Mouse (Mus musculus): ENCODE measurements around the gene Wdr46.

The Wdr46 gene

GRCm38 (mm10) chr17:33928251-33928947 is 12.1 kb upstream of the Wdr46 start:
- DNase-seq (ENCODE audit: low spot score in 2 of 2) = no peak

- peak; percentile 88 to 90 for DNase-seq (ENCODE audit: low spot score in 2 of 2)
Observed at GRCm38 (mm10) chr17:33929371-33930279, 10.8 kb upstream of the Wdr46 start, which contains the start of gene Rgl2. Gene Rgl2, plus strand, starts transcription at chr17:33929543.

- peak; percentile 76 to 80 for DNase-seq (ENCODE audit: low spot score in 2 of 2)
Observed at GRCm38 (mm10) chr17:33930280-33931158, 9.9 kb upstream of the Wdr46 start.

GRCm38 (mm10) chr17:33931159-33931866 is 9.1 kb upstream of the Wdr46 start:
- DNase-seq (ENCODE audit: low spot score in 2 of 2) = no peak

- no peak for DNase-seq (ENCODE audit: low spot score in 2 of 2)
Observed at GRCm38 (mm10) chr17:33931947-33932346, 8.5 kb upstream of the Wdr46 start.

- DNase-seq (ENCODE audit: low spot score in 2 of 2) = no peak
Observed at GRCm38 (mm10) chr17:33932448-33932847, 8.0 kb upstream of the Wdr46 start.

- DNase-seq (ENCODE audit: low spot score in 2 of 2) = no peak
Observed at GRCm38 (mm10) chr17:33932970-33933369, 7.5 kb upstream of the Wdr46 start.

GRCm38 (mm10) chr17:33935422-33936055 is 4.9 kb upstream of the Wdr46 start:
- DNase-seq (ENCODE audit: low spot score in 2 of 2) = no peak

- no peak for DNase-seq (ENCODE audit: low spot score in 2 of 2)
Observed at GRCm38 (mm10) chr17:33936993-33937392, 3.5 kb upstream of the Wdr46 start.

- DNase-seq (ENCODE audit: low spot score in 2 of 2) = no peak
Observed at GRCm38 (mm10) chr17:33938783-33939182, 1.7 kb upstream of the Wdr46 start.

- DNase-seq (ENCODE audit: low spot score in 2 of 2) = no peak
Observed at GRCm38 (mm10) chr17:33940981-33941380, 521 bp downstream of the Wdr46 start.

- DNase-seq (ENCODE audit: low spot score in 2 of 2) = no peak
Observed at GRCm38 (mm10) chr17:33941381-33941780, 921 bp downstream of the Wdr46 start.

GRCm38 (mm10) chr17:33943454-33943853 is 3.0 kb downstream of the Wdr46 start:
- DNase-seq (ENCODE audit: low spot score in 2 of 2) = no peak

GRCm38 (mm10) chr17:33947430-33948089 is 7.1 kb downstream of the Wdr46 start:
- DNase-seq (ENCODE audit: low spot score in 2 of 2) = no peak

GRCm38 (mm10) chr17:33948090-33948904 is 7.8 kb downstream of the Wdr46 start:
- no peak for DNase-seq (ENCODE audit: low spot score in 2 of 2)

GRCm38 (mm10) chr17:33948905-33949537 is 8.6 kb downstream of the Wdr46 start:
- no peak for DNase-seq (ENCODE audit: low spot score in 2 of 2)

- DNase-seq (ENCODE audit: low spot score in 2 of 2) = no peak
Observed at GRCm38 (mm10) chr17:33950131-33950625, 9.7 kb downstream of the Wdr46 start.

Data from urinary bladder, postnatal 36 days (tissue).